Mouse (Mus musculus) liver, embryonic 11.5 days (tissue): ENCODE results near the gene Axin2. TPM values are rescaled to one million over a fixed set of nuclear protein-coding genes. Genes with fewer than 3 reads are reported as not detected.

Experiments used
- ATAC-seq: fragments of 200-750 bp; cut with Nextera tagmentation; replicated peaks from 2 replicates; pipeline ENCODE4 v1.8.0; 2017; ENCODE audit warnings: moderate number of reproducible peaks, mild to moderate bottlenecking, moderate TSS enrichment, moderate library complexity; ENCODE audit not compliant: low FRiP score
- DNase-seq: peaks from one replicate; pipeline ENCODE4 v3.0.0-alpha.2; 2017; ENCODE audit warnings: low spot score
- H3K27ac ChIP-seq: fragments of 300-500 bp; sonication (generic); 2 replicates; pipeline ENCODE4 v1.5.1; 2014; ENCODE audit warnings: mild to moderate bottlenecking, low read depth, low read length, control low read depth
- H3K27me3 ChIP-seq: fragments of 300-500 bp; sonication (generic); replicated peaks from 2 replicates; pipeline ENCODE4 v1.6.1; 2014; ENCODE audit warnings: low read length, mixed read lengths; ENCODE audit not compliant: control insufficient read depth, insufficient read depth
- H3K36me3 ChIP-seq: fragments of 300-500 bp; sonication (generic); 2 replicates; pipeline ENCODE4 v1.6.1; 2014; ENCODE audit warnings: mild to moderate bottlenecking, low read length, moderate library complexity, mixed read lengths; ENCODE audit not compliant: control insufficient read depth, insufficient read depth
- H3K4me1 ChIP-seq: fragments of 300-500 bp; sonication (generic); replicated peaks from 2 replicates; pipeline ENCODE4 v1.6.1; 2014; ENCODE audit warnings: low read length, mixed read lengths; ENCODE audit not compliant: control insufficient read depth, insufficient read depth
- H3K4me2 ChIP-seq: fragments of 300-500 bp; sonication (generic); 2 replicates; pipeline ENCODE4 v1.6.1; 2014; ENCODE audit warnings: mild to moderate bottlenecking, control low read depth, moderate library complexity
- H3K4me3 ChIP-seq: fragments of 300-500 bp; sonication (generic); 2 replicates; pipeline ENCODE4 v1.5.1; 2014; ENCODE audit warnings: low read depth, low read length, control low read depth
- H3K9ac ChIP-seq: fragments of 300-500 bp; sonication (generic); 2 replicates; pipeline ENCODE4 v1.6.1; 2014; ENCODE audit warnings: low read depth, low read length, control low read depth
- H3K9me3 ChIP-seq: fragments of 300-500 bp; sonication (generic); 2 replicates; pipeline ENCODE4 v1.6.1; 2016; ENCODE audit warnings: low read length, inconsistent platforms, mixed read lengths; ENCODE audit not compliant: control insufficient read depth
- WGBS: fragments of 180-500 bp; shearing (Covaris S2); extraction: QIAGEN DNeasy Blood & Tissue Kit; methylation state at CpG from one replicate; pipeline ENCODE4 v1.1.7; 2014; 5-methylcytosine and 5-hydroxymethylcytosine counted together
- polyA plus RNA-seq: library from polyadenylated mRNA; unstranded; fragments of >200 nt; fragmentation: Nextera tagmentation; extraction: Ambion mirVana; gene quantifications from 2 replicates; pipeline ENCODE4 v1.2.1, GENCODE M21; 2014

The Axin2 gene
- polyA plus RNA-seq, 1 experiment from 2014 or later = 2.3 TPM

GRCm38 (mm10) chr11:108984711-108985419 is 64.7 kb downstream of the Axin2 start:
- Histone ChIP-seq H3K36me3 (no peaks in the 10 kb centered on the region), H3K9ac (no peak overlapping the region), H3K9me3 (no peaks in the 10 kb centered on the region), H3K27ac (no peak overlapping the region), H3K4me3 (no peak overlapping the region), H3K27me3 (no peaks in the 10 kb centered on the region), H3K4me2 (no peak overlapping the region), H3K4me1 (no peaks in the 10 kb centered on the region)
- no peak for DNase-seq
- WGBS = 59% methylated on average over 5 of the region's 5 CpGs
- no peak for ATAC-seq

- ATAC-seq (no peak), DNase-seq (no peak)
- no peaks in the 10 kb centered on the region for H3K9me3 ChIP-seq
- no peaks in the 10 kb centered on the region for H3K27me3 ChIP-seq
- no peaks in the 10 kb centered on the region for H3K36me3 ChIP-seq
- H3K4me2 ChIP-seq = no peak overlapping the region
- no peak overlapping the region for H3K4me3 ChIP-seq
- WGBS = 74% methylated on average over 7 of the region's 7 CpGs
- no peak overlapping the region for H3K9ac ChIP-seq
- H3K4me1 ChIP-seq = no peaks in the 10 kb centered on the region
- no peak overlapping the region for H3K27ac ChIP-seq
Measured at GRCm38 (mm10) chr11:108985836-108986235, 65.7 kb downstream of the Axin2 start.

- WGBS = 72% methylated on average over 3 of the region's 3 CpGs
Measured at GRCm38 (mm10) chr11:108987226-108987625, 67.1 kb downstream of the Axin2 start.

GRCm38 (mm10) chr11:108987705-108988104 is 67.6 kb downstream of the Axin2 start:
- no peaks in the 10 kb centered on the region for H3K27me3 ChIP-seq
- 80% methylated on average over 4 of the region's 4 CpGs for WGBS
- no peaks in the 10 kb centered on the region for H3K4me1 ChIP-seq
- ATAC-seq = no peak
- H3K36me3 ChIP-seq = no peaks in the 10 kb centered on the region
- H3K9ac ChIP-seq = no peak overlapping the region
- H3K4me2 ChIP-seq = no peak overlapping the region
- no peak overlapping the region for H3K4me3 ChIP-seq
- no peaks in the 10 kb centered on the region for H3K9me3 ChIP-seq
- no peak for DNase-seq
- no peak overlapping the region for H3K27ac ChIP-seq

More at GRCm38 (mm10) chr11:108987226-108987625, 67.1 kb downstream of the Axin2 start:
- Histone ChIP-seq H3K27me3 (no peaks in the 10 kb centered on the region), H3K4me1 (no peaks in the 10 kb centered on the region), H3K4me2 (no peak overlapping the region), H3K36me3 (no peaks in the 10 kb centered on the region), H3K4me3 (no peak overlapping the region), H3K9me3 (no peaks in the 10 kb centered on the region), H3K27ac (no peak overlapping the region), H3K9ac (no peak overlapping the region)
- ATAC-seq = no peak
- no peak for DNase-seq

- Histone ChIP-seq H3K9me3 (no peaks in the 10 kb centered on the region), H3K9ac (no peak overlapping the region), H3K4me2 (no peak overlapping the region), H3K4me1 (no peaks in the 10 kb centered on the region), H3K27ac (no peak overlapping the region), H3K36me3 (no peaks in the 10 kb centered on the region), H3K27me3 (no peaks in the 10 kb centered on the region), H3K4me3 (no peak overlapping the region)
- 86% methylated on average over 6 of the region's 6 CpGs for WGBS
- ATAC-seq (no peak), DNase-seq (no peak)
Measured at GRCm38 (mm10) chr11:108988258-108988657, 68.1 kb downstream of the Axin2 start.

DNA sequence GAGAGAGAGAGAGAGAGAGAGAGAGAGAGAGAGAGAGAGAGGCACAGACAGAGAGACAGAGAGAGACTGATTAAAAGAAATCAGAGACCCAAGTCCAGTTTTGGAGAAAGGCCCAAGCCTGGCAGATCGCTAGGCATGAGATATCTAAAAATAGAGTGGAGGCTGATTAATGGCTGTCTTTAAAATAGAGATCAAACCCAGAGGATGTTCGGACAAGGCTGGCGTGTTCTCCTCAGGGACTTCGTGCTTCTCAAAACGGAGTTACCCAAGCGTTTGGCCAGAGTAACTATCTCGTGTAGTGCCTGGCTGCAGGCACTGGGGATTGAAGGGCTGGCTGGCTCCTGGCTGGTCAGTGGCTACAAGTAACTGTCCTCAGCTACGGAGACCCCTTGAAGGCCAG is 69.8 kb downstream of the Axin2 start:
- no peaks in the 10 kb centered on the region for H3K36me3 ChIP-seq
- H3K4me2 ChIP-seq = no peak overlapping the region
- WGBS = 72% methylated on average over 8 of the region's 8 CpGs
- H3K9me3 ChIP-seq = no peaks in the 10 kb centered on the region
- no peak overlapping the region for H3K4me3 ChIP-seq
- no peaks in the 10 kb centered on the region for H3K4me1 ChIP-seq
- H3K9ac ChIP-seq = no peak overlapping the region
- DNase-seq (no peak), ATAC-seq (no peak)
- no peak overlapping the region for H3K27ac ChIP-seq
- H3K27me3 ChIP-seq = no peaks in the 10 kb centered on the region

DNA sequence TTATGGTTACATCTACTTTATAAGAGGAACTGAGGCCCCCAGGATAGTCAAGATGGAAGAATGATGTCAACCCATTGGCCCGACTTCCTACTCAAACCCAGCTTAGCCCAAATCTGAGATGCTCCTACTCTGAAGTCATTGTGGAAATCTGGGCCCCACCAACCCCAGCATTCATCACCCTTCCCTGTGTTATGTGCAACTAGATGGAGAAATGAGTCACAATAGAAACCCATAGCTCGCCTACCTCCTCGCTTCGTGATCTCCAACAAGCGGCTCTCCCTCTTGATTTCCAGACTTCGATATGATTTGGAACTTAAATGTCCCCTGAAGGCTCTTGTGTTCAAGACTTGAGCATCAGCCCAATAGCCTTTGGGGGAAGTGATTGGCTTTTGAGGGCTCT is 73.3 kb downstream of the Axin2 start:
- no peak for ATAC-seq
- WGBS = 98% methylated on average over 6 of the region's 6 CpGs
- no peak overlapping the region for H3K4me2 ChIP-seq
- no peak overlapping the region for H3K27ac ChIP-seq
- no peak for DNase-seq
- H3K9me3 ChIP-seq = no peaks in the 10 kb centered on the region
- H3K9ac ChIP-seq = no peak overlapping the region
- no peaks in the 10 kb centered on the region for H3K27me3 ChIP-seq
- H3K4me1 ChIP-seq = no peaks in the 10 kb centered on the region
- H3K36me3 ChIP-seq = no peaks in the 10 kb centered on the region
- no peak overlapping the region for H3K4me3 ChIP-seq

DNA sequence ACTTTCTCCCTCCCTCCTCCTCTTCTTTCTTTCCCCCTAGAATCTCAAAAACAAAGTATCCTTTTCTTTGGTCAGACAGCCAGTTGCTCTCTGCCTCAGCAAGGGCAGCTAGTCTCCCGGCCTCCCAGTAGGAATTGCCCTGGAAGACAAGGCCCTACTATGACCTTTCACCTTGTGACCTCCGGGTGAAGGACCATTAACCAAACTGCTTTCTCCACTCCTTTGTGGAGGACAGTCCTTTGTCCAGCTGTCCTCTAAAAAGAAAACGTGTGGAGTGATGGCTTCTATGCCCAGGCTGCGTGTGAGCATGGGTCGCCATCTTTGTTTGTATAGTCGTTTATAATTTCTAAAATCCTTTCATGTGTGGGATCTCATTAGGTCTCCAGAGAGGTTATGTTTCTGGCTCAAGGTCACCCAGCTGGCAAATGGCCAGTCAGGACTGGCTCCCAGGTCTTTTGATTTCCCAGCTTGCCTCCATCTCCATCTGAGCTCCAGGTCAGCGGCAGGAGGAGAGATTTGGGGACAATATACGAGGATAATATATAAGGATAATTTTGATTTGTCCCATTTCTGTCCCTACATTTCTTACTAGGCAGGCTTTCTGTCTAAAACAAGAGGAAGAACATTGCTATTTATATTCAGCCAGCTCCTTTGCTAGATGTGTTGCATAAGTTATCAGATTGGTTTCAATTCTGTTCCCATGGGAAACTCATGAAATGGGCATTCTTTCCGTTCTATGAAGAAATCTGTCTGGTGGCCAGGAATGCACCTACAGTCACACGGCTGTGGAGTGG is 75.2 kb downstream of the Axin2 start:
- Histone ChIP-seq H3K4me1 (no peaks in the 10 kb centered on the region), H3K4me2 (no peak overlapping the region), H3K27me3 (no peaks in the 10 kb centered on the region), H3K9ac (no peak overlapping the region), H3K9me3 (no peaks in the 10 kb centered on the region), H3K4me3 (no peak overlapping the region), H3K36me3 (no peaks in the 10 kb centered on the region), H3K27ac (no peak overlapping the region)
- no peak for DNase-seq
- no peak for ATAC-seq
- 73% methylated on average over 10 of the region's 10 CpGs for WGBS
